Mouse (Mus musculus) B cell, adult 2 months (primary cell): ENCODE data around the gene Sugt1.

ENCODE experiments used
- DNase-seq, 2 experiments: peaks; one replicate each; pipeline ENCODE4 v3.0.0; 2022

The Sugt1 gene

GRCm38 (mm10) chr14:79608286-79608685 is 20.8 kb downstream of the Sugt1 start:
- no peak for DNase-seq

- DNase-seq = no peak
These were observed 29.8 kb downstream of the Sugt1 start for GRCm38 (mm10) chr14:79617121-79617828.

GRCm38 (mm10) chr14:79619802-79620201 is 32.3 kb downstream of the Sugt1 start:
- DNase-seq = no peak

- DNase-seq = no peak
These were observed 33.7 kb downstream of the Sugt1 start for GRCm38 (mm10) chr14:79621143-79621542.

- DNase-seq = no peak
These were observed 44.8 kb downstream of the Sugt1 start for GRCm38 (mm10) chr14:79632330-79632729.

- no peak for DNase-seq
These were observed 45.7 kb downstream of the Sugt1 start for GRCm38 (mm10) chr14:79633196-79633595.

- DNase-seq = no peak
These were observed 49.3 kb downstream of the Sugt1 start for GRCm38 (mm10) chr14:79636814-79637213.

- DNase-seq = no peak
These were observed 54.6 kb downstream of the Sugt1 start for GRCm38 (mm10) chr14:79642063-79642462.

- no peak for DNase-seq
These were observed 57.9 kb downstream of the Sugt1 start for GRCm38 (mm10) chr14:79645378-79645777.

GRCm38 (mm10) chr14:79649680-79650079 is 62.2 kb downstream of the Sugt1 start:
- no peak for DNase-seq

- DNase-seq = no peak
These were observed 65.2 kb downstream of the Sugt1 start for GRCm38 (mm10) chr14:79652654-79653053.

GRCm38 (mm10) chr14:79658286-79658685 is 70.8 kb downstream of the Sugt1 start:
- DNase-seq = no peak

GRCm38 (mm10) chr14:79658748-79659508 is 71.4 kb downstream of the Sugt1 start:
- no peak for DNase-seq

- DNase-seq = no peak
These were observed 73.0 kb downstream of the Sugt1 start for GRCm38 (mm10) chr14:79660467-79660866.

- peak; percentile 72 to 74 for DNase-seq
These were observed 73.8 kb downstream of the Sugt1 start for GRCm38 (mm10) chr14:79661005-79661917.

- DNase-seq = no peak
These were observed 74.5 kb downstream of the Sugt1 start, which contains the start of gene Cnmd for GRCm38 (mm10) chr14:79662001-79662400. TSS of gene Cnmd (minus strand) at chr14:79662170.

GRCm38 (mm10) chr14:79671008-79671407 is 83.5 kb downstream of the Sugt1 start:
- DNase-seq = no peak

- DNase-seq = no peak
These were observed 85.1 kb downstream of the Sugt1 start for GRCm38 (mm10) chr14:79672567-79672966.

- DNase-seq = no peak
These were observed 85.9 kb downstream of the Sugt1 start for GRCm38 (mm10) chr14:79673083-79674013.

GRCm38 (mm10) chr14:79677108-79677753 is 89.7 kb downstream of the Sugt1 start:
- no peak for DNase-seq

GRCm38 (mm10) chr14:79677891-79678687 is 90.6 kb downstream of the Sugt1 start:
- no peak for DNase-seq
